Mouse (Mus musculus): ENCODE results near the gene Tubb4b.
"Not testable (repeated sequence)": the region's sequence is repeated elsewhere in the genome, so short reads cannot be mapped to it uniquely, and the experiment has no call there.

The Tubb4b gene

GRCm38 (mm10) chr2:25224492-25224765, at the start of gene Tubb4b:
Gene Tubb4b, minus strand, starts transcription at chr2:25224702.
- DNase-seq (ENCODE audit: low spot score in 2 of 2): peak in 1 of 2 experiments; percentile 90

DNA sequence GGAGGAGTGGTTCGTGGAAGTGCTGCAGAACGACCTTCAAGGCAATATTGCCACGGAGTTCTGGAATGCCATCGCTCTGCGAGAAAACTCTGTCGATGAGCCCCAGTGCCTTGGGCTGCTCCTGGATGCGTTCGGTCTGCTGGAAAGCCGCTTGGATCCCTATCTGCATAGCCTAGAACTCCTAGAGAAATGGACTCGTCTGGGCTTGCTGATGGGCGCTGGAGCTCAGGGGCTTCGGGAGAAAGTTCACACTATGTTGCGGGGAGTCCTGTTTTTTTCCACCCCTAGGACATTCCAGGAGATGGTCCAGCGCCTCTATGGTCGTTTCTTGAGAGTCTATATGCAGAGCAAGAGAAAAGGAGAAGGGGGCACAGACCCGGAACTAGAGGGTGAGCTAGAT, 48.5 kb upstream of the Tubb4b start:
- DNase-seq (ENCODE audit: low spot score in 2 of 2): no peak

- no peak for DNase-seq (ENCODE audit: low spot score in 2 of 2)
These were observed 48.0 kb upstream of the Tubb4b start for GRCm38 (mm10) chr2:25272515-25272914.

DNA sequence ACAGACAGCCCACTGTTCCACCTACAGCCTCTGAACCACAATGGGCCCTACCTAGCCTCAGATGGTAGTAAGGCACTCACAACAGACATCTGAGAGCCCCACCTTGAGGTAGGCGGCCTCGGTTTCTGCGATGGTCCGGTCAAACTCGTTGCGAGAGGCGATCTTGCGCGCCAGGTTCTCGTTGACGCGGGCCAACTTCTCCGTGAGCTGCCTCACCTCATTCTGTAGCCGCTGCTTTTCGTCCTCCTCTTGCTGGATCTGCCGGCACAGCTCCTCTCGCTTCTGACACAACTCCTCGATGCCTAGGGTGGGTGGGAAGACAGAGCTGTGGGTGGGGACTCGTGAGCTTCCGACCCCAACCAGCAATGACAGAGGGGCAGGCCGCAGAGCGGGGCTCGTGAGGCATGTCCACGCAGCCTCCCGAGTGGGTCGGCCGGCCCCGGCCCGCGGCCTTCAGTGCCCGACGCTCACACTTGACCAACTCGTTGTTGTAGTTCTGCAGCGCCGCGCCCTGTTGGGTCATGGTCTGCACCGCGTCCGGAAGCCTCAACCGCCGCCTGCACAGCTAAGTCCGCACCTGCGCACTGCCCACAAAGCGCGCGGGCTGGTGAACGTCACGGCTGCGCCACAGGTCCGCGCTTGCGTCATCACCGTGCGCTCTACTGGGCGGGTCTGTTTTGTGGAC, 47.5 kb upstream of the Tubb4b start, which contains the start of the genes Ssna1 and Anapc2:
Ssna1 (minus strand) TSS at position 612 of the 685 bp plus-strand sequence.
Anapc2 (plus strand) TSS at position 652 of the 685 bp plus-strand sequence.
- peak; percentile 95 to 98 for DNase-seq (ENCODE audit: low spot score in 2 of 2)

- DNase-seq (ENCODE audit: low spot score in 2 of 2): no peak
These were observed 43.3 kb upstream of the Tubb4b start for GRCm38 (mm10) chr2:25267746-25268309.

GRCm38 (mm10) chr2:25267241-25267640, 42.7 kb upstream of the Tubb4b start:
- no peak for DNase-seq (ENCODE audit: low spot score in 2 of 2)

- no peak for DNase-seq (ENCODE audit: low spot score in 2 of 2)
These were observed 42.2 kb upstream of the Tubb4b start for GRCm38 (mm10) chr2:25266720-25267119.

DNA sequence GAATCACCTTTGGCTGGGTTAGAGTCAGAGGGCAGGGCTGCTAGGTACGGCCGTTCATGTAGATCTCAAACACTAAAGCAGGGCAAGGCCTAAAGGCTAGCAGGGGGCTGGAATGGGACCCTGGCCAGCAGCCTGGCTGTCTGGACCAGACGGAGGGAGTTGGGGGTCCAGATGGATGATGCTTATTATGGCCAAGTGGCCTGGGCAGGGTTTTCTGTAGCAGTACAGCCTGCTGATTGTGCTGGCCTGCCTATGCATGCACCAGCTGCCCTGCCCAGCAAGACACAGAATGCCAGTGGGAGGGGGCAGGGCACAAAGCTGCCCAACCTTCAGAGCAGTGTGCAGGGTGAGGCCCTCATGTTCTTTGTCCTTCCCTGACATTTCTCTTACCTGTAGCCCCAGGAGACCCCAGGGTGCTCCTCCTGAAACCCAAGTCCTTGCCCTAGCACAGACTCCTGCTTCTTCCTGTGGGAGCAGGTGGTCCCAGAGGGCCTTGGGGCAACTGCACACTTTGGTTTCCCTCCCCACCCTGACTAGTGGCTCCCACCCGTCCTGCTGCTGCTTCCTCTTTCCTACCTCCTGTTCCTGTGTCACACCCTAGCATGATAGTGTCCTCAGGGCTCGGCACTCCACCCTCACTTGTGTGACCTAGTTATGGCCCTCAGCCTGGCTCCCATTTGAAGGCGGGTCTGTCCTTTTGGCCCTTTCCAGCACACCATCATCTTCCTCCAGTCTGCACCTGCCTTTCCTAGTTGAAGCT, 41.6 kb upstream of the Tubb4b start:
- peak in 1 of 2 experiments; percentile 57 for DNase-seq (ENCODE audit: low spot score in 2 of 2)

GRCm38 (mm10) chr2:25264851-25265250, 40.3 kb upstream of the Tubb4b start:
- DNase-seq (ENCODE audit: low spot score in 2 of 2): no peak

DNA sequence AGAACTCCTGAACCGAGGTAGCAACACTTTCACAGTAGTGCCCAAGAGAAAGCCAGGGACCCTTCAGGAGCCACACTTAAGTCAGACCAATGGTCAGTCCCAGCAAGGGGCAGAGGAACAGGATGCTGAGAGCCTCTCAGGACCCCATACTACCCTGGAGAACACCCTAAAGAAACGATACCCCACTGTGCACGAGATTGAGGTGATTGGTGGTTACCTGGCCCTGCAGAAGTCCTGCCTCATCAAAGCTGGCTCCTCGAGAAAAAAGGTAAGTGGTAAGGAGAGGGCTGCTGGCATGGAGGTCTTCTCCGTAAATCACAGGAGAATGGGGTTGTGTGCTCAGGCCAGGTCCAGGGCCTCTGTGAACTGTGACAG, 39.8 kb upstream of the Tubb4b start:
- no peak for DNase-seq (ENCODE audit: low spot score in 2 of 2)

GRCm38 (mm10) chr2:25263623-25264285, 39.3 kb upstream of the Tubb4b start:
- DNase-seq (ENCODE audit: low spot score in 2 of 2): no peak

DNA sequence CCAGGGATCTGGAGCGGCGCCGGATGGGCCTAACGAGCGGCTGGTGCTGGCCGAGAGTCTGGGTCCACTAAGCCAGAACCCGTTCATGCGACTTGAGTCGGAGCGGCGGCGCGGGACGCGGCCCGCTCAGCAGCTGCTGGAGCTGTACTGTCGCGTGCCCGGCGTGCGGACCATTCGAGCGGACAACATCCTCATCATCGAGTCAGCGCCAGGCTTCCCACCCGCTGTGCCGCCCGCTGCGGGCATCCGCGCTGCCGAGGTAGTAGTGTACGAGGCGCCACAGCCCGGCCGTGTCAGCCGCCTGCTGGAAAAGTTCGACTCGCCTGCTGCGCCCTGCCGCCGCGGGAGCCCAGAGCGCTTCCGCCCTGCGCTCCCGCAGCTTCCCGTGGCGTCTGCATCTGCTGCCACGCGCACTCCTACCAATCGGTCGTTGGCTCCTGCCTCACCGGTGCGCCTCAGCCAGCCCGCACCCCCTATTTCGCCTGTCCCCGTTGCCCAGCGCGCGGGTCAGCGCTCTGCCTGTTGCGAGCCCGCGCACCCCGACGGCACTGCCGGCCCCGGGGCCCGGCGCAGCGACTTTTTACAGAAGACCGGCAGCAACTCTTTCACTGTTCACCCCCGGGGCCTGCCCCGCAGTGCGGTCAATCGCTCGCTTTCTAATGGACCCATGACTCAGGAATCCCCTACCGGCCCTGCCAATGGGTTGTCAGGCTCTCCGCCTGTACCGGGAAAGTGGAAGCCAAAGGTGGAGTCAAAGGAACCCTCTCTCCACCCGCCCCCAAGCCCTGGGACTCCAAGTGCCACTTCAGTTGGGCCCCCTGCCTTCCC, 38.5 kb upstream of the Tubb4b start:
- no peak for DNase-seq (ENCODE audit: low spot score in 2 of 2)

- DNase-seq (ENCODE audit: low spot score in 2 of 2): peak; percentile 86 to 91
These were observed 37.8 kb upstream of the Tubb4b start, which contains the start of gene Tprn for GRCm38 (mm10) chr2:25262291-25262767. Gene Tprn, plus strand, starts transcription at chr2:25262618.

DNA sequence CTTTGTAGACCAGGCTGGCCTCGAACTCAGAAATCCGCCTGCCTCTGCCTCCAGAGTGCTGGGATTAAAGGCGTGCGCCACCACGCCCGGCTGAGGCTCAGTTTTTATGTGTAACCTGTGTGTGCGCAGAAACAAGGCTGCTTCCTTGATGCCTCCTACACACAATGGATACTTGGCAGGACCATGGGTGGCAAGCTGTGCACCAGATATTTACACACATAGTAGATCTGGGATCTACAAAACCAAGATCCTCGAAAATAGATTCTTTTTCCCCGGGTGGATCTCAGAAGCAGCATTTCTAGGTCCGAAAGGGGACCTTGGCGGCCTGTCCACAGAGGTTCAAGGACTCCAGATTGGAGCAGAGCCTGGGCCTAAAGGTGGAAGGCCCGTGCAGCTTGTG, 37.4 kb upstream of the Tubb4b start:
- no peak for DNase-seq (ENCODE audit: low spot score in 2 of 2)

DNA sequence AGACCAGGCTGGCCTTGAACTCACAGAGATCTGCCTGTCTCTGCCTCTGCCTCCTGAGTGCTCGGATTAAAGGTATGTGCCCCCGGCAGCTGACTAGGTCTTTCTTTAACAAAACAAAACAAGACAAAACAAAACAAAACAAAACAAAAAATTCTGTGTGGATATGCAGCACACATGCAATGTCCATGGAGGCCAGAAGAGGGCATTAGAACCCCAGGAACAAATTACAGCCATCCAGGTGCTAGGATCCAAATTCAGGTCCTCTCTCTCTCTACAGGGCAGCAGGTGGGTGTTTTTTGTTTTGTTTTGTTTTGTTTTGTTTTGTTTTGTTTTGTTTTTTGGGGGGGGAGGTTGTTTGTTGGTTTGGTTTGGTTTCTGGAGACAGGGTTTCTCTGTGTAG, 34.4 kb upstream of the Tubb4b start:
- DNase-seq (ENCODE audit: low spot score in 2 of 2): no peak

- DNase-seq (ENCODE audit: low spot score in 2 of 2): not testable (repeated sequence)
These were observed 32.7 kb upstream of the Tubb4b start for GRCm38 (mm10) chr2:25257250-25257649.

GRCm38 (mm10) chr2:25256443-25257109, 32.1 kb upstream of the Tubb4b start:
- DNase-seq (ENCODE audit: low spot score in 2 of 2): not testable (repeated sequence)

DNA sequence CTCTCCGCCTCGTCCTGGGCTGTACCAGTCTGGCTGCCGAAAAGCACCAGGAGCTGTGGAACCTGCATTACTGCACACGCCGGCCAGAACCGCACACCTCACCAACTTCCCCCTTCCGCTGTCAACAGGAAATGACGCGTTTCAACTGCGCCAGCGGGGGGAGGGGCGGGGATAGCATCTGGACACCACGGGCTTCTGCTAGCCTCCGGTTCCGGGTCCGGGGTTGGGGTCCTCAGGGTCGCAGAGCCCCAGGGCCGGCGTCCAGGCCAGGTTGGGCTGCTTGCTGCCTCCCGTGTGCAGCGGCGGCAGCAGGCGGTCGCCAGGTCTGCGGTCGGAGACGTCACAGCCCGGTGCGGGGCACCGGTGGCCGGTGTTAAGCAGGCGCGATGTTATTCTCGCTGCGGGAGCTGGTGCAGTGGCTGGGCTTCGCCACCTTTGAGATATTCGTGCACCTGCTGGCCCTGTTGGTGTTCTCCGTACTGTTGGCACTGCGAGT, 30.8 kb upstream of the Tubb4b start, which contains the start of gene Tmem203:
Tmem203 (plus strand) TSS at position 156 of the 496 bp plus-strand sequence.
- DNase-seq (ENCODE audit: low spot score in 2 of 2): peak; percentile 77 to 86

DNA sequence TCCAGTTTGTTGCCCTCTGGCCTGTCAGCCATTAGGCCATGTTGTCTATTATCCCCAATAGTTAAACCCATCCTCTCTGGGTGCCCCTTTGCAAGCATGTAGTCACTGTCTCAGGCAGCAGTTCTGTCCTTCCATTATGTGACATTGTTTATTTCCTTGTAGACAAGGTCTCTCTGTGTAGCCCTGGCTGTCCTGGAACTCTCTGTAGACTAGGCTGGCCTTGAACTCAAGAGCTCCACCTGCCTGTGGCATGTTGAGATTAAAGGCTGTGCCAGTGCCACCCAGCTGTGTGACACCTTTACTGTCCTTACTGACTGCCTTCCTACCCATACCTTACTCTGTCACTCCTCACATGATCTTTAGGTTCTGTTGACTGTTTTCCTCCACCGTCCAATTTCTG, 27.8 kb upstream of the Tubb4b start:
- DNase-seq (ENCODE audit: low spot score in 2 of 2): no peak
